Mouse (Mus musculus) pancreas, adult 10 weeks (tissue): ENCODE data around the gene Rpl22. TPM values are rescaled to one million over a fixed set of nuclear protein-coding genes. Genes with fewer than 3 reads are reported as not detected.

Experiments
- polyA plus RNA-seq: library from polyadenylated mRNA; stranded (reverse); fragments of 350-450 nt; fragmentation: Illumina TruSeq; extraction: RNeasy Lipid Tissue Mini Kit (QIAGEN cat#74804); gene quantifications from one replicate; pipeline ENCODE4 v1.2.3, GENCODE M21; 2015; ENCODE audit warnings: low read depth, low replicate concordance; ENCODE audit not compliant: insufficient read depth

Gene Rpl22
- polyA plus RNA-seq = 217 TPM

GRCm38 (mm10) chr4:152325574-152326411, at the start of gene Rpl22:
Gene Rpl22, plus strand, starts transcription at chr4:152325742.

GRCm38 (mm10) chr4:152291562-152291961, 34.0 kb upstream of the Rpl22 start, which contains the start of gene Hes3:
Gene Hes3, minus strand, starts transcription at chr4:152291662.

GRCm38 (mm10) chr4:152296874-152297861, 28.4 kb upstream of the Rpl22 start, which contains the start of gene Icmt:
Gene Icmt, plus strand, starts transcription at chr4:152297227.

DNA sequence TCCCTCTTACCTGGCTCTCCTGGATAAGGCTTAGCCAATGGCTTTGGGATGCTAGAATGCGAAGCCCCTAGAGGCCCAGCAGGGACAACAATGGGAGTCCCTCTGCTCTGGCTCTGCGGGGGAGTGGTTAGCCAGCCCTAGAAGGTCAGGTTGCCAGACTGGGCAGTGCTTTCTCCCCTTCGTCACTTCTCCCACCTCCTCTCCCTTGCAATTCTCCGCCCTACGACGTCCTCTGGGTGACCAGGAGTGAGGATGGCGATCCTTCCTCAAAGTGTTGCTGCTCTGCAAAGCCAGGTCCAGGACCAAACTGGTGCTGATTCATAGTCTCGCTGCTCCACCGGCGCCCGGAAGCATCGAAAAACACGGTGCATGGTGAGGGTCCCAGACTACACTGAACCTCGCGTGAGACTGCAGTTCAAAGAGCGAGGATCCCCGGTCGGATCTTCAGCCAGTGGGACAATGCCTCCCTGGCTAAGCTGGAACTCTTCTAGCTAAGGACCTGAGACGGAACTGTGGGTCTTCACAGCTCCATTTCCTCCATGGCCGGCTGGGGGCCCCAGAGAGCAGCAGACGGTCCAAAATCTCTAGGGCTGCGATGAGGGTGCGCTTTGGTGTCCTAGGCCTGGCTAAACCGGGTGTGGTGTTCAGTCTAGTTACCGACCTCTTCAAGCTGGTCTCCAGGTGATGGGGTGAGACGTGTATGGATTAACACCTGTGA, 6.9 kb upstream of the Rpl22 start, which contains the start of gene Rnf207:
Gene Rnf207, minus strand, starts transcription at position 477 of the 718 bp plus-strand sequence.

GRCm38 (mm10) chr4:152338419-152339292, 13.1 kb downstream of the Rpl22 start, which contains the start of gene Chd5:
Gene Chd5, plus strand, starts transcription at chr4:152338651.

Other genes with a start within 250 kb of the Rpl22 start
- 2.1 TPM for gene Tnfrsf25, start 209.8 kb upstream of the Rpl22 start, polyA plus RNA-seq
- 1.5 TPM for gene Espn, start 173.4 kb upstream of the Rpl22 start, polyA plus RNA-seq
- not detected for gene Hes2, start 166.9 kb upstream of the Rpl22 start, polyA plus RNA-seq
- 6.0 TPM for gene Acot7, start 147.6 kb upstream of the Rpl22 start, polyA plus RNA-seq
- gene Gpr153, start 51.5 kb upstream of the Rpl22 start, polyA plus RNA-seq = 4.5 TPM
- gene Hes3, start 34.1 kb upstream of the Rpl22 start, polyA plus RNA-seq = not detected
- 9.5 TPM for gene Icmt, start 28.5 kb upstream of the Rpl22 start, polyA plus RNA-seq
- not detected for gene Rnf207, start 6.7 kb upstream of the Rpl22 start, polyA plus RNA-seq
- gene Chd5, start 12.9 kb downstream of the Rpl22 start, polyA plus RNA-seq = 1.3 TPM
- gene Nphp4, start 151.0 kb downstream of the Rpl22 start, polyA plus RNA-seq = 0.28 TPM
- gene Kcnab2, start 152.1 kb downstream of the Rpl22 start, polyA plus RNA-seq = 1.3 TPM